Mouse (Mus musculus) neural tube, embryonic 12.5 days (tissue): ENCODE results near the gene Ghr. TPM values are rescaled to one million over a fixed set of nuclear protein-coding genes. Genes with fewer than 3 reads are reported as not detected.

Experiments used
- ATAC-seq: fragments of 200-750 bp; cut with Nextera tagmentation; 2 replicates; pipeline ENCODE4 v1.8.0; 2017; ENCODE audit warnings: low read depth, mild to moderate bottlenecking, moderate TSS enrichment, moderate library complexity; ENCODE audit not compliant: low FRiP score
- H3K27ac ChIP-seq: fragments of 300-500 bp; sonication (generic); 2 replicates; pipeline ENCODE4 v1.5.1; 2016
- H3K27me3 ChIP-seq: fragments of 300-500 bp; sonication (generic); replicated peaks from 2 replicates; pipeline ENCODE4 v1.6.1; 2016; ENCODE audit warnings: mild to moderate bottlenecking
- H3K36me3 ChIP-seq: fragments of 300-500 bp; sonication (generic); 2 replicates; pipeline ENCODE4 v1.6.1; 2016; ENCODE audit warnings: mild to moderate bottlenecking
- H3K4me1 ChIP-seq: fragments of 300-500 bp; sonication (generic); 2 replicates; pipeline ENCODE4 v1.6.1; 2016
- H3K4me2 ChIP-seq: fragments of 300-500 bp; sonication (generic); replicated peaks from 2 replicates; pipeline ENCODE4 v1.6.1; 2016; ENCODE audit warnings: mild to moderate bottlenecking
- H3K4me3 ChIP-seq: fragments of 300-500 bp; sonication (generic); 2 replicates; pipeline ENCODE4 v1.5.1; 2016
- H3K9ac ChIP-seq: fragments of 300-500 bp; sonication (generic); 2 replicates; pipeline ENCODE4 v1.6.1; 2016; ENCODE audit warnings: mild to moderate bottlenecking
- H3K9me3 ChIP-seq: fragments of 300-500 bp; sonication (generic); 2 replicates; pipeline ENCODE4 v1.6.1; 2016; ENCODE audit warnings: mild to moderate bottlenecking
- WGBS: fragments of 180-500 bp; shearing (Covaris S2); methylation state at CpG from one replicate; pipeline ENCODE4 v1.1.7; 2016; 5-methylcytosine and 5-hydroxymethylcytosine counted together
- polyA plus RNA-seq: library from polyadenylated mRNA; unstranded; fragments of >200 nt; fragmentation: Nextera tagmentation; extraction: Ambion mirVana; gene quantifications from 2 replicates; pipeline ENCODE4 v1.2.1, GENCODE M21; 2016

Ghr gene
- 18.9 and 19.3 TPM in 2 replicates for polyA plus RNA-seq

DNA sequence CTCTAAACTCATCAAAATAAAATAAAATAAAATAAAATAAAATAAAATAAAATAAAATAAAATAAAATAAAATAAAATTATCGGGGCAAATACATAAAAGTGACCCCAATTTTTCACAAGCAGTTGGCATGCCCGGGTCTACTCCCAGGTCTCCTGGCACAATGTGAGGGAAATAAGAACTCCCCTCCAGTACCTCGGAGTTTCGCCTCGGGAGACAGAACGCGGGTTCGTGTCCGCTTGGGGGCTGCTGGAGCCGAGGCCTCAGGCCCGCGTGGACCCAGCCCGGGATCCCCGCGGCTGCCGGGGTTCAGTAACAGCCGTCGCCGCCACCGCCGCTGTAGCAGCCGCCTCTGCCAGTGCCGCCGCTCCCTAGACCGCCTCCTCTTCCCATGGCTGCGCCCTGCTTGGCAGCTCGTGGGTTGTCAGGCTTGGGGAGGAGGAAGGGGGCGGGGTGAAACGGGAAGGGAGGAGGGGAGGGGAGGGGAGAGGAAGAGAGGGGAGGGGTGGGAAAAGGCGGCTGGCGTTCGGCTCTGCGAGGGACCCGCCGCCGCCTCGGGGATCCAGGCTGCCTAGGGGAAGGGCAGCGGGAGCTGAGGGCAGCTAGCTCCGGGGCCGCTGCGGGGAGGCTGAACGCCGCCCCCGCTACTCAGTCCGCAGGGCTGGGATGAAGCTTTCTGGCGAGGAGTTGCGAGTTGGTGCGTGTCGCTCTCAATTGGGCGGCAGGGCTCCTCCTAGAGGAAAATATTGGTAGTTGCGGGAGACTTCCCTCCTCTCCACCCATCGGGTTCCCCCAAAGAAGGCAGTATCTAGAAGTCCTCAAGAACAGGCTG lies at the start of gene Ghr:
Gene Ghr, minus strand, starts transcription at position 686 of the 830 bp plus-strand sequence.
- no peaks in the 10 kb centered on the region for H3K27me3 ChIP-seq
- H3K4me2 ChIP-seq, result peak within 1 kb of the TSS; percentile 70
- under 1% methylated on average over 48 of the region's 52 CpGs for WGBS
- peak; percentile 95 for ATAC-seq
- peak within 1 kb of the TSS; percentile 66 for H3K27ac ChIP-seq
- no peaks in the 10 kb centered on the region for H3K9me3 ChIP-seq
- H3K9ac ChIP-seq, result peak within 1 kb of the TSS; percentile 72
- no peaks in the 10 kb centered on the region for H3K36me3 ChIP-seq
- H3K4me1 ChIP-seq, result peaks cover 8% of the 10 kb centered on the region; the same call in 1 of the 2 replicates
- H3K4me3 ChIP-seq, result peak within 1 kb of the TSS; percentile 52

DNA sequence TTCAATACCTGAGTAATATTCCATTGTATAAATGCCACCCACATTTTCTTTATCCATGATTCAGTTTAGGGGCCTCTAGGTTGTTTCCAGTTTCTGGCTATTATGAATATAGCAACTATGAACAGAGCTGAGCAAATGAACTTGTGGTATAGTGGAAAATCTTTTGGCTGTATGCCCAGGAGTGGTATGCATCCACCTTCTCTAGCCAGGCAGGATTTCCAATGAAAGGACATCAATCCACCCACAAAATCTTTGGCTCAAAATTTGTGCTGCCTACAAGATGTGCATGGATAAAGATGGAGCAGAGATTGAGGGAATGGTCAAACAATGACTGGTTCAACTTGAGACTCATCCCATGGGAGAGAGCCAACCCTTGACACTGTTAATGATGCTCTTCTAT lies 39.5 kb upstream of the Ghr start:
- Histone ChIP-seq H3K4me3 (no peak overlapping the region), H3K36me3 (no peaks in the 10 kb centered on the region)
- ATAC-seq, result no peak

DNA sequence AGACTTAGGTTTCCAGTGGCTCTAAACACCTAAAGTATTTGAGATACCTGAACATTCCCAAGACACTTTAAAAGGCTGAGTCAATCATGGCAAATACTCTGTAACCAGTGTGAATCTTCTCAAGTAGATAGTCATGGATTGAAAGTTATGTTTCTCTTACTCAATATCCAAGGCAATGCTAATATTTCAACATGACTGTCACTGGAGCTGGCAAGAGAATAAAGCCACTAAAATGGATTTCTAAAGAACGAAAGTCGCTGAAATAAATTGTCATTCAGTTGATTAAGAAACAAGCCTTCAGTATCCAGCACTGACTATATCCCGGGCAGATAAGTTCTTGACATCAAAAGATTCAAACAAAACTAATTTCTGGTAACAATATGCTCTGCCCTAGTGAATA lies 37.1 kb upstream of the Ghr start:
- H3K27me3 ChIP-seq, result no peaks in the 10 kb centered on the region
- 93% methylated on average over 3 of the region's 3 CpGs for WGBS
- H3K27ac ChIP-seq, result no peak overlapping the region
- no peak for ATAC-seq
- H3K4me1 ChIP-seq, result no peaks in the 10 kb centered on the region
- H3K4me3 ChIP-seq, result no peak overlapping the region
- no peak overlapping the region for H3K4me2 ChIP-seq
- H3K36me3 ChIP-seq, result no peaks in the 10 kb centered on the region
- no peaks in the 10 kb centered on the region for H3K9me3 ChIP-seq
- H3K9ac ChIP-seq, result no peak overlapping the region

More for the DNA sequence above, 39.5 kb upstream of the Ghr start:
- H3K9ac ChIP-seq, result no peak overlapping the region
- H3K4me2 ChIP-seq, result no peak overlapping the region
- no peaks in the 10 kb centered on the region for H3K27me3 ChIP-seq
- H3K4me1 ChIP-seq, result no peaks in the 10 kb centered on the region
- no peak overlapping the region for H3K27ac ChIP-seq
- H3K9me3 ChIP-seq, result no peaks in the 10 kb centered on the region

DNA sequence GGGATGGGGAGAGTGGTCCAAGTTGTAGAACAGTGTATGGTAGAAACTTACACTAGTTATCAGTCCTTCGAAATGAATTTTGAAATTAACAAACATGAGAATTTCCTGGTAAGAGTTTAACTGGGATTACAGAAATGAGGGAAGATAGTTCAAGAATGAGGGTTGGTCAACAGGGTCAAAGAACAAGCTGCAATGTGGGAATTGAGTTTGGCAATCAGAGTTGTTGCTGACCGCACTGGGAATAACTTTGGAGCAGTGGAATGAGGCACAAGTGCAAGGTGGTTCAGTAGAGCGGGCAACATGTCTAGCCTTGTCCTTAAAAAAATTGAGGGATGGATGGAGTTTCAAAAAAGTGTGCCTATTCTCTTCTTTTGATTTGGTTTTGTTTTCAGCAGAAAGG lies 35.0 kb upstream of the Ghr start:
- 92% methylated on average over 3 of the region's 3 CpGs for WGBS
- Histone ChIP-seq H3K36me3 (no peaks in the 10 kb centered on the region), H3K4me2 (no peak overlapping the region), H3K27ac (no peak overlapping the region), H3K27me3 (no peaks in the 10 kb centered on the region), H3K4me1 (no peaks in the 10 kb centered on the region), H3K9ac (no peak overlapping the region), H3K9me3 (no peaks in the 10 kb centered on the region), H3K4me3 (no peak overlapping the region)
- no peak for ATAC-seq

DNA sequence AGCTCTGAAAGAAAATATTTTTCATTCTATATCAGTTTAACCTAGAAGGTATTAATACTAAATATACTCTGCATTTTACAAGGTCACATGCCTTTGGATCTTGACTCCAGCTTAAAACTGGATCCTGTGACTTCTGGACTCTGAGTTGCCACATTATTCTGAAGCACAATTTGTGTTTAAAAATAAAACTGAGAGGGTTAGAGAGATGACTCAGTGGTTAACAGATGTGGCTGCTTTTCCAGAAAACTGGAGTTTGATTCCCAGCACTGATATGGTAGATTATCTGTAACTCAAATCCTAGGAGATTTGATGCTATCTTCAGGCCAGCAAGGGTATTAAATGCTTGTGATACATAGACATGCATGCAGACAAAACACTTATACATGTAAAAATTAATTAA lies 28.7 kb upstream of the Ghr start:
- no peaks in the 10 kb centered on the region for H3K9me3 ChIP-seq
- no peak overlapping the region for H3K27ac ChIP-seq
- no peaks in the 10 kb centered on the region for H3K4me1 ChIP-seq
- H3K27me3 ChIP-seq, result no peaks in the 10 kb centered on the region
- no peak for ATAC-seq
- H3K4me3 ChIP-seq, result no peak overlapping the region
- no peak overlapping the region for H3K9ac ChIP-seq
- H3K36me3 ChIP-seq, result no peaks in the 10 kb centered on the region
- H3K4me2 ChIP-seq, result no peak overlapping the region

DNA sequence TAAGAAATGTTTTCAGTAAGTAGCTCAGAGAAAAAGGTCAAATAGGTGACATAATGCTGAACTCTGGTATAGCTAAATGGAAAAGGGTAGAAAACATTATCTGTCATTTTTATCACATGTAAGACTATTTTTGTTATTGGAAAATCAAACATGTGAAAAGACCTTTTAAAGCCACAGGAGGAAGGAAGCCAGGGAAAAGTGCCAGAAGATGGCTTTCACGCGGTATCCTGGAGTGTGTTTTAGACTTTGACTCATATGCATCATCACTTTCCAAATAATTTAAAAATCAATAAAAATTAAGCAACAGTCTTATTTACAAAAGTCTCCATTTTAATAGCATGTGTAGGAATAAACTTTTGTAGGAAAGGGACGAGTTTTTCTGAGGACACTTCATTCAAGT lies 24.7 kb upstream of the Ghr start:
- no peak overlapping the region for H3K4me3 ChIP-seq
- no peaks in the 10 kb centered on the region for H3K36me3 ChIP-seq
- H3K9ac ChIP-seq, result no peak overlapping the region
- H3K9me3 ChIP-seq, result no peaks in the 10 kb centered on the region
- no peak overlapping the region for H3K27ac ChIP-seq
- H3K4me2 ChIP-seq, result no peak overlapping the region
- H3K4me1 ChIP-seq, result no peaks in the 10 kb centered on the region
- H3K27me3 ChIP-seq, result no peaks in the 10 kb centered on the region
- no peak for ATAC-seq
- 86% methylated on average over 3 of the region's 3 CpGs for WGBS

DNA sequence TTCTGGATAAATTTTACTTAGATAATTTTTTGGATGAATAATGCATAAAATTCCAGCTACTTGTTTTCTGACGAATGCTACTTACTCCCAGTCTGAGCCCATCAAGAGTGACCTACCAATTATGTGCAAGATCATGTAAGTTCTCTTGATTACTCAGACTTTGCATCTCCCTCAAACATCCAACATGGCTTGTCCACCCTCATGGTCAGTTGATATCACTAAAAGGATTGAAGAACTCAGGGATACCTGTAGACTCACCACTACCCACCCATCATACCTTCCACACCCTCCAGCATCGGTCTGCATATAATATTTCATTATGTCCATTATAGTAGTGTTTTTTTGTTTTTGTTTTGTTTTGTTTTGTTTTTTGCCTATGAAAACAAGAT lies 18.8 kb upstream of the Ghr start:
- H3K4me2 ChIP-seq, result no peak overlapping the region
- 92% methylated on average over 2 of the region's 2 CpGs for WGBS
- H3K27me3 ChIP-seq, result no peaks in the 10 kb centered on the region
- H3K9ac ChIP-seq, result no peak overlapping the region
- H3K4me1 ChIP-seq, result no peaks in the 10 kb centered on the region
- H3K4me3 ChIP-seq, result no peak overlapping the region
- no peaks in the 10 kb centered on the region for H3K9me3 ChIP-seq
- H3K27ac ChIP-seq, result no peak overlapping the region
- H3K36me3 ChIP-seq, result no peaks in the 10 kb centered on the region
- ATAC-seq, result no peak

DNA sequence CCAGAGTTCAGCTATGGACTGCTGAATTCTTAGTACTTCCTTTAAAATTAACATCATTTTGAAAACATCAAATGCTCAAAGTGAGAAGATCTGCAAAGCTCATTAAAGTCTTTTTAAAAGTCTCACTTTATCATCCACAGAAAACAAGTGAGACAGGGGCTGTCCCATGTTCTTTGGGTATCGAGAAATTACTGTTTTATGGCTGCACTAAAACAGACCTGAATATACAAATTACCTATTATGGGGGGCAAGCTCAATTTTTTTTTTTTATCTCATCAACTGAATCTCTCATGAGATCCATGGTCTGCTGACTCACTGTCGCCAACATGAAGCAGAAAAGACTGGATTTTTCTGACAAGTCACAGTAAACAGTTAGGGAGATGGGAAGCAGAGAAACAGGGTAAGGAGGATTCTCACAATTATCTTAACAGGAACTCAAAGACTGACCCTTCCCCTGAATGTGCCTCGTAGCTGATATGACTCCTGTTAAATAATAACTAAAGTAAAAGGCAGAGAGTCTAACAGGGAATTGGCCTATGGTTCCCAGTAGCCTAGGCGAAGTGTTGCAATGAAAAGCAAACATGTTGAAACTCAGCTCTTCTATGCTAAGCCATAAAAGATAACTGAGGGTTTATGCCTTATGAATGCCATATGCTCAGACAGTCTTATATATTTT lies 18.3 kb upstream of the Ghr start:
- Histone ChIP-seq H3K9me3 (no peaks in the 10 kb centered on the region), H3K4me1 (no peaks in the 10 kb centered on the region), H3K4me3 (no peak overlapping the region), H3K36me3 (no peaks in the 10 kb centered on the region), H3K4me2 (no peak overlapping the region), H3K27me3 (no peaks in the 10 kb centered on the region), H3K9ac (no peak overlapping the region), H3K27ac (no peak overlapping the region)
- no peak for ATAC-seq
- WGBS, result 79% methylated on average over 4 of the region's 4 CpGs

DNA sequence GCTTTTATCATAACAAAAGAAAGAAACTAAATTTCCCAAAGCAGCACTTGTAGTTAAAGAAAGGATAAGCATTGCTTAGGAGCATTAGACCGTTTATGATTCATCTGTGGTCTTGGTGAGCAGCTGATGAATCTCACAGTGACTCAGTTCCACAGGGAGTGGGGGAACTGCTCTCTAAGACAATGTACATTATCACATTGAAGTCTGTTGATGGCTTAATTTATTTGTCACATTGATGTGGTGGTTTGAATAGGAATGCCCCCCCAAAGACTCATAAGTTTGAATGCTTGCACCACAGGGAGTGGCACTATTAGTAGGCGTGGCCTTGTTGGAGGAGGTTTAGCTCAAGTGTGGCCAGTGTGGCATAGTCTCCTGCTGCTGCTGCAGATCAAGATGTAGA lies 4.6 kb upstream of the Ghr start:
- H3K27ac ChIP-seq, result no peak overlapping the region
- H3K36me3 ChIP-seq, result no peaks in the 10 kb centered on the region
- ATAC-seq, result no peak
- no peaks in the 10 kb centered on the region for H3K4me1 ChIP-seq
- H3K9me3 ChIP-seq, result no peaks in the 10 kb centered on the region
- no peak overlapping the region for H3K4me2 ChIP-seq
- no peak overlapping the region for H3K9ac ChIP-seq
- H3K27me3 ChIP-seq, result no peaks in the 10 kb centered on the region
- WGBS, result 56% methylated on average over 2 of the region's 2 CpGs
- H3K4me3 ChIP-seq, result no peak overlapping the region

DNA sequence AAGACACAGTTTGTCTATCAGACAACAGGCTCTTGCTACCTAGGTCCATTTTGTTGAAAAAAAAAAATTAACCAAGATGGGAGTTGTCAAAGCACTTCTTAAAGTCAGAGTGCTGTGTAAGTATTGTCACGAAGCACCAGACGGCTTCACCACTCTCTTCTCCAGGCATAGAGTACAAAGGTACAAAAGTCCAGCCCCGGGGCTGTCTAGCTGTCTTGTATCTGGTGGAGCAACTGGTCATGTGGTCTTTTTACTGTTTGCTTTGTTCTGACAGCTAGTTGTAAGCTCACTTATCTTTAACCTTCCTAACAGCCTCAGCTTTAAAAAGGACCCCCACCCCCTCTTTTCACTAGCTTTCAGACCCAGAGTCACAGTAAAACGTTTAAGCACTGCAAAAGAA lies 1.1 kb upstream of the Ghr start:
- Histone ChIP-seq H3K9ac (no peak overlapping the region), H3K4me2 (no peak overlapping the region)
- no peak for ATAC-seq

DNA sequence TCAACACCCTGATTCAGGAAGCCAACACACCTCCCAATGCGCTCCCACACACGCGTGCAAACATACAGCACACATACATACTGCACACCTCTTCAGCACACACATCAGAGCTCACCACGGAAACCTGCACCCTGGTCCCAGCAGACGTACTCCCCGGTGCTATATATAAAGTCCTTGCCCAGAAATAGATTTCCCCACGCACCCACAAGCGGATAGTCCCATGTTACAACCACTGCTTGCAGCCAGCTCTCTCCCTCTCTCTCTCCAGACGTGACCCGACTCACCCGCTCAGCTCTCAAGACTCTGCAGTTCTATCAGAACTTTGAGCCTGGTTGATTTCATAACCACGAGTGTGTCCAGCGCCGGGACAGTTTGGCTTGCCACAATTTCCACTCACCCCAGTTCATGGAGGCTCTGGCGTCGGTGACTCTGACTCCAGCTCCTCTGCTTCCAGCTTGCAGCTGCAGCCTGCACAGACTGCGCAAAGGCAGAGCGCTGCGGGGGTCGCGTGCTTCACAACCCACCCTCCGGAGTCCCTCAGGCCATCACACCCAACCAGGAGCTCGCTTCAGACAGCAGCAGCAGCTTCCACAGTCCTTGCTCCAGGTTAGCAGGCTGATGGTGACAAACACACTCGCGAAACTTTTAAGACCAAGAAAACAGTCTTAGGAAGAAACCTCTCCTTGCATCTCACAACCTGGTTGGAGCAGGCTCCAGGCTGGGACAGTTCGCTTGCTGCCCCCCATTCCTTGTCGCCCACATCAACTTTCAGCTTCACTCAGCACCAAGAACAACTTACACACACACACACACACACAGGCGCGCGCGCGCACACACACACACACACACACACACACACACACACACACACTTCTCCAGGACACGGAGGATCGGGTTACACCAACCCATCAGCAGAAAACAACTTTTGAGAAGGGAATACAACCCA lies 1.2 kb downstream of the Ghr start:
- WGBS, result 7% methylated on average over 34 of the region's 34 CpGs
- H3K9ac ChIP-seq, result peak overlapping the region; percentile 52
- H3K4me2 ChIP-seq, result peak overlapping the region; percentile 70
- peak; percentile 73 for ATAC-seq
- no peak overlapping the region for H3K27ac ChIP-seq
- no peaks in the 10 kb centered on the region for H3K9me3 ChIP-seq
- H3K4me1 ChIP-seq, result peaks cover 8% of the 10 kb centered on the region; the same call in 1 of the 2 replicates
- H3K27me3 ChIP-seq, result no peaks in the 10 kb centered on the region
- peak overlapping the region; percentile 52 for H3K4me3 ChIP-seq
- no peaks in the 10 kb centered on the region for H3K36me3 ChIP-seq

More for the DNA sequence above, 1.1 kb upstream of the Ghr start:
- Histone ChIP-seq H3K36me3 (no peaks in the 10 kb centered on the region), H3K4me1 (peaks cover 8% of the 10 kb centered on the region; the same call in 1 of the 2 replicates), H3K27me3 (no peaks in the 10 kb centered on the region), H3K9me3 (no peaks in the 10 kb centered on the region), H3K4me3 (no peak overlapping the region), H3K27ac (no peak overlapping the region)
- WGBS, result 30% methylated on average over 4 of the region's 4 CpGs

DNA sequence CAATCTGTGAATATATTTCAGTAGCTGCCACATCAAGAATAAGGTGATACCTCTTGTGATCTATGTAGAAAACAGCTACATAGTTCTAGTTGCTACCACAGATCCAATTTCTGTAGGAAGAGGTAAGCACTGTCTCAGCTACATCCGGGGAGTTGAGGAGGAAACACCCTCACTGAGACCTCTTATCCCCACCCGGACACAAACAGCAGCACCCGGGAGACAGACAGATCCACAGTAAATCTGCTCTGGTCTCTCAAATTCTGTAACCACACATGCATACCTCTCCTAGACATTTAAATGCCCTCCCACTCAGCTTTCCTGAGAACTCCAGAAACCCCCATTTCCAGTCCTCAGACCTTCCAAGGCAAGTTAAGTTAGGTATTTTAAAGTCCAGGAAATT lies 2.0 kb downstream of the Ghr start:
- Histone ChIP-seq H3K4me3 (peak overlapping the region; percentile 52; the same call in 1 of the 2 replicates), H3K9ac (no peak overlapping the region), H3K36me3 (no peaks in the 10 kb centered on the region), H3K27ac (no peak overlapping the region), H3K4me2 (peak overlapping the region; percentile 70), H3K27me3 (no peaks in the 10 kb centered on the region), H3K9me3 (no peaks in the 10 kb centered on the region), H3K4me1 (peaks cover 8% of the 10 kb centered on the region; the same call in 1 of the 2 replicates)
- 53% methylated on average over 3 of the region's 3 CpGs for WGBS
- no peak for ATAC-seq
